Mouse (Mus musculus): Measurements from ENCODE around the gene Map3k11.
A peak's percentile ranks its signal among the peaks of the same experiment; 100 is the strongest.

The Map3k11 gene

GRCm38 (mm10) chr19:5730314-5731186 lies 42.0 kb downstream of the Map3k11 start:
- peak; percentile 49 to 59 for DNase-seq (ENCODE audit: low spot score in 2 of 2)

GRCm38 (mm10) chr19:5731264-5731978 lies 42.9 kb downstream of the Map3k11 start:
- peak; percentile 96 for DNase-seq (ENCODE audit: low spot score in 2 of 2)

GRCm38 (mm10) chr19:5734325-5734724 lies 45.8 kb downstream of the Map3k11 start:
- no peak for DNase-seq (ENCODE audit: low spot score in 2 of 2)

GRCm38 (mm10) chr19:5739446-5739845 lies 50.9 kb downstream of the Map3k11 start:
- no peak for DNase-seq (ENCODE audit: low spot score in 2 of 2)

GRCm38 (mm10) chr19:5740320-5741317 lies 52.1 kb downstream of the Map3k11 start, which contains the start of gene Ltbp3:
Gene Ltbp3, plus strand, starts transcription at chr19:5740904.
- DNase-seq (ENCODE audit: low spot score in 2 of 2): peak; percentile 85

- DNase-seq (ENCODE audit: low spot score in 2 of 2): peak; percentile 85 to 86
These were observed 53.2 kb downstream of the Map3k11 start for GRCm38 (mm10) chr19:5741641-5742240.

- DNase-seq (ENCODE audit: low spot score in 2 of 2): no peak
These were observed 53.7 kb downstream of the Map3k11 start for GRCm38 (mm10) chr19:5742241-5742641.

GRCm38 (mm10) chr19:5743576-5743975 lies 55.0 kb downstream of the Map3k11 start:
- DNase-seq (ENCODE audit: low spot score in 2 of 2): no peak

GRCm38 (mm10) chr19:5745756-5746710 lies 57.5 kb downstream of the Map3k11 start:
- no peak for DNase-seq (ENCODE audit: low spot score in 2 of 2)

- no peak for DNase-seq (ENCODE audit: low spot score in 2 of 2)
These were observed 58.4 kb downstream of the Map3k11 start for GRCm38 (mm10) chr19:5746907-5747363.

GRCm38 (mm10) chr19:5749476-5749875 lies 60.9 kb downstream of the Map3k11 start:
- DNase-seq (ENCODE audit: low spot score in 2 of 2): no peak

GRCm38 (mm10) chr19:5750951-5751350 lies 62.4 kb downstream of the Map3k11 start:
- DNase-seq (ENCODE audit: low spot score in 2 of 2): no peak

- no peak for DNase-seq (ENCODE audit: low spot score in 2 of 2)
These were observed 63.2 kb downstream of the Map3k11 start for GRCm38 (mm10) chr19:5751742-5752141.

All from right cerebral cortex, postnatal 10 days (tissue).